Mouse (Mus musculus): ENCODE measurements around the gene Prpf8. TPM values are rescaled to one million over a fixed set of nuclear protein-coding genes. Genes with fewer than 3 reads are reported as not detected.

The Prpf8 gene
- total RNA-seq, 1 experiment, result 256 TPM

- H3K9me3 ChIP-seq (ENCODE audit: control insufficient read depth, insufficient read depth, low read depth, low read length), result no peaks in the 10 kb centered on the region
- TF ChIP-seq ZNF384 (IDR thresholded peaks at IDR 0.05; ENCODE audit: low read depth, low read length) (no peak), HCFC1 (IDR thresholded peaks at IDR 0.05; ENCODE audit: borderline replicate concordance, insufficient read depth, low read length) (no peak), CHD2 (IDR thresholded peaks at IDR 0.05; ENCODE audit: low read depth, low read length) (no peak), ZC3H11A (IDR thresholded peaks at IDR 0.05; ENCODE audit: borderline replicate concordance, low read depth, low read length) (no peak), MAFK (IDR thresholded peaks at IDR 0.05; ENCODE audit: insufficient read depth, low read depth, low read length) (no peak; the same call in 1 of the 2 replicates)
- in situ Hi-C loops (cut with MboI; ENCODE audit: low sequenced_read_pairs in 2 of 2, unreplicated experiment in 2 of 2), result no loop called here
- peak overlapping the region; percentile 78 for H3K9ac ChIP-seq (ENCODE audit: insufficient read depth, low read depth, low read length, poor library complexity, severe bottlenecking)
- peaks cover 2 to 9% of the 10 kb centered on the region in 2 experiments; a peak in 3 of 4 replicates for H3K4me1 ChIP-seq (ENCODE audit: control insufficient read depth in 2 of 2, insufficient read depth in 2 of 2, low read length in 2 of 2, poor library complexity in 1 of 2)
- H3K27ac ChIP-seq (ENCODE audit: insufficient read depth, low read depth, low read length, poor library complexity, severe bottlenecking), result peak overlapping the region; percentile 52
- DNase-seq (ENCODE audit: low read depth, low spot score), result no peak
- H3K36me3 ChIP-seq (ENCODE audit: control insufficient read depth, insufficient read depth, low read length, poor library complexity, severe bottlenecking), result no peaks in the 10 kb centered on the region; the same call in 1 of the 2 replicates
- peak overlapping the region; percentile 89 to 93 for H3K4me3 ChIP-seq (ENCODE audit: insufficient read depth in 1 of 2, low read depth in 1 of 2, low read length in 2 of 2, poor library complexity in 1 of 2, severe bottlenecking in 1 of 2)
These were observed 24.3 kb upstream of the Prpf8 start for GRCm38 (mm10) chr11:75462253-75462783.

- Histone ChIP-seq H3K27ac (ENCODE audit: insufficient read depth, low read depth, low read length, poor library complexity, severe bottlenecking) (no peak overlapping the region), H3K9ac (ENCODE audit: insufficient read depth, low read depth, low read length, poor library complexity, severe bottlenecking) (peak overlapping the region; percentile 42; the same call in 1 of the 2 replicates), H3K36me3 (ENCODE audit: control insufficient read depth, insufficient read depth, low read length, poor library complexity, severe bottlenecking) (no peaks in the 10 kb centered on the region; the same call in 1 of the 2 replicates), H3K4me1 (ENCODE audit: control insufficient read depth in 2 of 2, insufficient read depth in 2 of 2, low read length in 2 of 2, poor library complexity in 1 of 2) (peaks cover 2 to 11% of the 10 kb centered on the region in 2 experiments; a peak in 3 of 4 replicates), H3K4me3 (ENCODE audit: insufficient read depth in 1 of 2, low read depth in 1 of 2, low read length in 2 of 2, poor library complexity in 1 of 2, severe bottlenecking in 1 of 2) (peak overlapping the region; percentile 89 to 93), H3K9me3 (ENCODE audit: control insufficient read depth, insufficient read depth, low read depth, low read length) (no peaks in the 10 kb centered on the region)
- DNase-seq (ENCODE audit: low read depth, low spot score), result peak; percentile 89
- in situ Hi-C loops (cut with MboI; ENCODE audit: low sequenced_read_pairs in 2 of 2, unreplicated experiment in 2 of 2), result no loop called here
- TF ChIP-seq ZNF384 (IDR thresholded peaks at IDR 0.05; ENCODE audit: low read depth, low read length), result peak; percentile 53; the same call in 1 of the 2 replicates
- TF ChIP-seq ZC3H11A (IDR thresholded peaks at IDR 0.05; ENCODE audit: borderline replicate concordance, low read depth, low read length), result no peak
- TF ChIP-seq MAFK (IDR thresholded peaks at IDR 0.05; ENCODE audit: insufficient read depth, low read depth, low read length), result peak; percentile 96
These were observed 23.7 kb upstream of the Prpf8 start for GRCm38 (mm10) chr11:75462865-75463336.

GRCm38 (mm10) chr11:75463624-75464023, 23.0 kb upstream of the Prpf8 start:
- H3K9ac ChIP-seq (ENCODE audit: insufficient read depth, low read depth, low read length, poor library complexity, severe bottlenecking), result no peak overlapping the region
- H3K27ac ChIP-seq (ENCODE audit: insufficient read depth, low read depth, low read length, poor library complexity, severe bottlenecking), result no peak overlapping the region
- H3K4me1 ChIP-seq (ENCODE audit: control insufficient read depth in 2 of 2, insufficient read depth in 2 of 2, low read length in 2 of 2, poor library complexity in 1 of 2), result peaks cover 3 to 11% of the 10 kb centered on the region in 2 experiments; a peak in 3 of 4 replicates
- in situ Hi-C loops (cut with MboI; ENCODE audit: low sequenced_read_pairs in 2 of 2, unreplicated experiment in 2 of 2), result no loop called here
- DNase-seq (ENCODE audit: low read depth, low spot score), result no peak
- TF ChIP-seq ZNF384 (IDR thresholded peaks at IDR 0.05; ENCODE audit: low read depth, low read length) (no peak), HCFC1 (IDR thresholded peaks at IDR 0.05; ENCODE audit: borderline replicate concordance, insufficient read depth, low read length) (no peak), CHD2 (IDR thresholded peaks at IDR 0.05; ENCODE audit: low read depth, low read length) (no peak), ZC3H11A (IDR thresholded peaks at IDR 0.05; ENCODE audit: borderline replicate concordance, low read depth, low read length) (no peak), MAFK (IDR thresholded peaks at IDR 0.05; ENCODE audit: insufficient read depth, low read depth, low read length) (no peak)
- no peaks in the 10 kb centered on the region for H3K9me3 ChIP-seq (ENCODE audit: control insufficient read depth, insufficient read depth, low read depth, low read length)
- no peak overlapping the region for H3K4me3 ChIP-seq (ENCODE audit: insufficient read depth in 1 of 2, low read depth in 1 of 2, low read length in 2 of 2, poor library complexity in 1 of 2, severe bottlenecking in 1 of 2)
- H3K36me3 ChIP-seq (ENCODE audit: control insufficient read depth, insufficient read depth, low read length, poor library complexity, severe bottlenecking), result no peaks in the 10 kb centered on the region; the same call in 1 of the 2 replicates

- no peaks in the 10 kb centered on the region; the same call in 1 of the 2 replicates for H3K36me3 ChIP-seq (ENCODE audit: control insufficient read depth, insufficient read depth, low read length, poor library complexity, severe bottlenecking)
- in situ Hi-C loops (cut with MboI; ENCODE audit: low sequenced_read_pairs in 2 of 2, unreplicated experiment in 2 of 2), result no loop called here
- no peak overlapping the region for H3K9ac ChIP-seq (ENCODE audit: insufficient read depth, low read depth, low read length, poor library complexity, severe bottlenecking)
- H3K4me3 ChIP-seq (ENCODE audit: insufficient read depth in 1 of 2, low read depth in 1 of 2, low read length in 2 of 2, poor library complexity in 1 of 2, severe bottlenecking in 1 of 2), result no peak overlapping the region
- DNase-seq (ENCODE audit: low read depth, low spot score), result no peak
- H3K27ac ChIP-seq (ENCODE audit: insufficient read depth, low read depth, low read length, poor library complexity, severe bottlenecking), result no peak overlapping the region
- no peaks in the 10 kb centered on the region for H3K9me3 ChIP-seq (ENCODE audit: control insufficient read depth, insufficient read depth, low read depth, low read length)
- peaks cover 4 to 11% of the 10 kb centered on the region in 2 experiments; a peak in 3 of 4 replicates for H3K4me1 ChIP-seq (ENCODE audit: control insufficient read depth in 2 of 2, insufficient read depth in 2 of 2, low read length in 2 of 2, poor library complexity in 1 of 2)
- TF ChIP-seq HCFC1 (IDR thresholded peaks at IDR 0.05; ENCODE audit: borderline replicate concordance, insufficient read depth, low read length) (no peak), CHD2 (IDR thresholded peaks at IDR 0.05; ENCODE audit: low read depth, low read length) (no peak), ZNF384 (IDR thresholded peaks at IDR 0.05; ENCODE audit: low read depth, low read length) (no peak), ZC3H11A (IDR thresholded peaks at IDR 0.05; ENCODE audit: borderline replicate concordance, low read depth, low read length) (no peak), MAFK (IDR thresholded peaks at IDR 0.05; ENCODE audit: insufficient read depth, low read depth, low read length) (no peak)
These were observed 22.2 kb upstream of the Prpf8 start for GRCm38 (mm10) chr11:75464417-75464816.
